Mouse (Mus musculus) hindbrain, embryonic 13.5 days (tissue): ENCODE data around the gene Foxn1. TPM values are rescaled to one million over a fixed set of nuclear protein-coding genes. Genes with fewer than 3 reads are reported as not detected.

Source experiments
- ATAC-seq: fragments of 200-750 bp; cut with Nextera tagmentation; 2 replicates; pipeline ENCODE4 v1.8.0; 2017; ENCODE audit warnings: moderate TSS enrichment; ENCODE audit not compliant: low FRiP score
- H3K27ac ChIP-seq: fragments of 300-500 bp; sonication (generic); 2 replicates; pipeline ENCODE4 v1.5.1; 2015; ENCODE audit warnings: inconsistent platforms, mild to moderate bottlenecking, moderate library complexity
- H3K27me3 ChIP-seq: fragments of 300-500 bp; sonication (generic); 2 replicates; pipeline ENCODE4 v1.6.1; 2015; ENCODE audit warnings: mild to moderate bottlenecking, inconsistent platforms
- H3K36me3 ChIP-seq: fragments of 300-500 bp; sonication (generic); 2 replicates; pipeline ENCODE4 v1.6.1; 2015; ENCODE audit warnings: mild to moderate bottlenecking, inconsistent platforms
- H3K4me1 ChIP-seq: fragments of 300-500 bp; sonication (generic); replicated peaks from 2 replicates; pipeline ENCODE4 v1.6.1; 2015; ENCODE audit warnings: inconsistent platforms
- H3K4me2 ChIP-seq: fragments of 300-500 bp; sonication (generic); 2 replicates; pipeline ENCODE4 v1.6.1; 2015; ENCODE audit warnings: inconsistent platforms, mild to moderate bottlenecking, moderate library complexity
- H3K4me3 ChIP-seq: fragments of 300-500 bp; sonication (generic); 2 replicates; pipeline ENCODE4 v1.5.1; 2015; ENCODE audit warnings: mild to moderate bottlenecking, inconsistent platforms
- H3K9ac ChIP-seq: fragments of 300-500 bp; sonication (generic); 2 replicates; pipeline ENCODE4 v1.6.1; 2015; ENCODE audit warnings: mild to moderate bottlenecking, inconsistent platforms
- H3K9me3 ChIP-seq: fragments of 300-500 bp; sonication (generic); 2 replicates; pipeline ENCODE4 v1.6.1; 2016; ENCODE audit warnings: inconsistent platforms
- WGBS: fragments of 180-500 bp; shearing (Covaris S2); methylation state at CpG from one replicate; pipeline ENCODE4 v1.1.7; 2015; 5-methylcytosine and 5-hydroxymethylcytosine counted together
- polyA plus RNA-seq: library from polyadenylated mRNA; unstranded; fragments of >200 nt; fragmentation: Nextera tagmentation; extraction: Ambion mirVana; gene quantifications from 2 replicates; pipeline ENCODE4 v1.2.1, GENCODE M21; 2015

The Foxn1 gene
- polyA plus RNA-seq, 1 experiment from 2014 or later: not detected

DNA sequence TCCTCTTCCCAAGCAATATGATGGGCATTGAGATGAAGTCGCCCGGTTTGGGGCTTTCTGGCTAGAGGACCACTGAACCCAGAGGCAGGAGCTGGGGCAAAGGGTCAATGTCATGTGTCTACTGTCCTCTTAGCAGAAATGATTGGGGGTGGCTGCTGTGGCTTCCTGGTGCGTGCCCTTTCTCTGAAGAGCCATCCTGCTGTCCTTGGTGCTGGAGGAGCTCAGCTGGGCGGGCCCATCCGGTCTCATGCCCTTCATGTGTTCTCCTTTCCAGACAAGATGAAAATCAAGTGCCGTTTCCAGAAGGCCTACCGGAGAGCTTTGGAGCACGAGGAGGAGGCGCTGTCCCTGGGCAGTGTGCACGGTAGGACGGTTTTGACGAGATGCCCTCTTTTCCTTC, 53.7 kb downstream of the Foxn1 start:
- Histone ChIP-seq H3K27me3 (no peaks in the 10 kb centered on the region), H3K27ac (no peak overlapping the region), H3K4me3 (no peak overlapping the region), H3K9me3 (no peaks in the 10 kb centered on the region), H3K4me2 (no peak overlapping the region), H3K9ac (no peak overlapping the region), H3K36me3 (peaks cover 56% of the 10 kb centered on the region), H3K4me1 (peaks cover 14% of the 10 kb centered on the region)
- ATAC-seq: no peak
- WGBS: 96% methylated on average over 12 of the region's 12 CpGs

DNA sequence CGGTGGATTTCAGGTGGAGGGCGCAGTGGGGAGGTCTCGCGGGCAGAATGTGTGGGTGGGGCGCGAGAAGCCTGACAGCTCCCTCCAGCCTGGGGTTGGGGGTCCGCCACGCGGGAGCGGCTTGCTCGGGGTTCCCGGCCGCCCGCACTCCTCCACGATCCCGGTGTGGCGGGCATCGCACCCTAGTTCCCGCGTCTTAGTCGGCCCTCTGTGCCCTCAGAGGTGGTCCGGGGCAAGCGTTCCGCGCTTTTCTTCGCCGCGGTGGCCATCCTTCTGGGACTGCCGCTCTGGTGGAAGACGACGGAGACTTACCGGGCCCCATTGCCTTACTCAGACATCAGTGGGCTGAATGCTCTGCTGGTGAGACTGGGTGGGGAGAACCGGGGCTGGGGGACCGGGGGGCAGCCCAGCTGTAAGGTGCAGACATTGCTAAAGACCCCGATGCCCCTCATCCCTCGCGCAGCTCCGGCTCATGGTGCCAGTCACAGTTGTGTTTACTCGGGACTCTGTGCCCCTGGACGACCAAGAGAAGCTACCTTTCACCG, 57.8 kb downstream of the Foxn1 start:
- Histone ChIP-seq H3K36me3 (peaks cover 18% of the 10 kb centered on the region), H3K4me2 (peak overlapping the region; percentile 92), H3K4me3 (peak overlapping the region; percentile 86), H3K9me3 (no peaks in the 10 kb centered on the region), H3K27me3 (no peaks in the 10 kb centered on the region), H3K27ac (peak overlapping the region; percentile 64), H3K4me1 (peaks cover 19% of the 10 kb centered on the region), H3K9ac (peak overlapping the region; percentile 91)
- WGBS: under 1% methylated on average over 41 of the region's 41 CpGs
- ATAC-seq: peak; percentile 71

DNA sequence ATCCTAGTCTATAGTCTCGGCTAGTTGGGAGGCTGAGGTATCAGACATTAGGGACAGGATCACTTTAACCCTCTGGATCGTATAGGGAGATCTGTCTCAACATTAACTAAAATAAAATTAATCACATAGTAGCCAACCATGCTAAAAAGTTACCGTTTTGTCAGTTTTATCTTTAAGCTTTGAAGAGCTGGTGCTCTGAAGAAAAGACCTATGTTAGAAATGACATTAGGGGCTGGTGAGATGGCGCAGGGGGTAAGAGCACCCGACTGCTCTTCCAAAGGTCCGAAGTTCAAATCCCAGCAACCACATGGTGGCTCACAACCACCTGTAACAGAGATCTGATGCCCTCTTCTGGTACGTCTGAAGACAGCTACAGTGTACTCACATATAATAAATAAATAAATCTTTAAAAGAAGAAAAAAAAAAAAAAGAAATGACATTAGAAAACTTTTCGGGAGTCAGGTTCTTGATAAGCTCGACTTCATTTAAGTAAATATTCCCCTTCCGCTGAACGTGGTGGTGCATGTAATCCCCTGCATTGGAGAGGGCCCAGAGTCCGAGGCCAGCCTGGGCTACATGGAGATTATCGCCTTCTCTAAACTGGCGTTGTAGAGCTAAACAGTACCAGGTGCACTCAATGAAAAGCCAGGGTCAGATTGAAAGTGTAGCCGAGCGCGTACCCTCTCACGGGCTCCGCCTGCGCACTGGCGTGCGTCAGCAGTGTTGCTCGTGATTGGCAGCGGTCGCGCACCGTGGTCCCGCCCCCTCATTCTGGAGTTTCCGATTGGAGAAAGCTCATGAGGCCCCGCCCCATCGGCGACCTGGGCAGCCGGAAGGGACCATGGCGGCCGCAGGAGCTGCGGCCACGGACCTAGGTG, 58.5 kb downstream of the Foxn1 start, which contains the start of gene Pigs:
TSS of gene Pigs (plus strand) at position 782 of the 878 bp plus-strand sequence.
- no peaks in the 10 kb centered on the region for H3K27me3 ChIP-seq
- peak within 1 kb of the TSS; percentile 86 for H3K4me3 ChIP-seq
- 12% methylated on average over 37 of the region's 37 CpGs for WGBS
- peak within 1 kb of the TSS; percentile 91 for H3K9ac ChIP-seq
- peak within 1 kb of the TSS; percentile 64 for H3K27ac ChIP-seq
- peak within 1 kb of the TSS; percentile 92 for H3K4me2 ChIP-seq
- H3K4me1 ChIP-seq: peaks cover 26% of the 10 kb centered on the region
- ATAC-seq: peak; percentile 95
- H3K9me3 ChIP-seq: no peaks in the 10 kb centered on the region
- H3K36me3 ChIP-seq: peaks cover 11% of the 10 kb centered on the region

DNA sequence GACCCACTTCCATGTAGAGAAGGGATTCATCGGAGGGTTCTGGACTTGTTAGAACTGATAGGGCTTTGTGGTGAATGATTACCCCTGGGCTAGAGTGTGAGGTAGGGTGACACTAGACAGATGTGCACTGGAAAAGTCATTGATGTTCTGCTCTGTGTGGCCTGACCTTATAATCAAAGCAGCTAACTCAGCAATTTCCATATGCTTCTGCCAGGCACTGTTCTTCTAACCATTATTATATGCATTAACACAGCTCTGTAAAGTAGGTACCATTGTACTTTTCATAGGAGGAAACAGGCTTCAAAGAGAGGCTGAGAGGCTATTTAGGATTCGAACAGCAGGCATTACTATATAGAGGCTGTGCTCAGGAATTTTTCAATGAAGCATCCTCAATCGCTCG, 59.1 kb downstream of the Foxn1 start:
- peaks cover 32% of the 10 kb centered on the region for H3K4me1 ChIP-seq
- H3K4me2 ChIP-seq: no peak overlapping the region
- H3K9ac ChIP-seq: no peak overlapping the region
- H3K36me3 ChIP-seq: peaks cover 4% of the 10 kb centered on the region
- no peak overlapping the region for H3K27ac ChIP-seq
- H3K27me3 ChIP-seq: no peaks in the 10 kb centered on the region
- H3K4me3 ChIP-seq: no peak overlapping the region
- H3K9me3 ChIP-seq: no peaks in the 10 kb centered on the region
- no peak for ATAC-seq
- 93% methylated on average over 4 of the region's 4 CpGs for WGBS

DNA sequence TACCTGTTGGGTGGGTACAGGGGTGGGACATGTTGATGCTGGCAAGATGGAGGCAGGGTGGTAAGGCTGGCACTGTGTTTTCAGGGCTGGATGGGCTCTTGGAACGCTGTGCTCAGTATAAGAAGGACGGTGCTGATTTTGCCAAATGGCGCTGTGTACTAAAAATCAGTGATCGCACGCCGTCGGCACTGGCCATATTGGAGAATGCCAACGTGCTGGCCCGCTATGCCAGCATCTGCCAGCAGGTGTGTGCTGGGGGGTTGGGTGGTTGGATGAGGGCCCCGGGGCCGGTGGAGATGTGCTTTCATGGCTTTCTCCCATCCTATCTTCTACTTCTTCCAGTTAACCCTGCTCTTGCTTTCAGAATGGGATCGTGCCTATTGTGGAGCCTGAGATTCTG, 61.4 kb downstream of the Foxn1 start:
- peaks cover 34% of the 10 kb centered on the region for H3K4me1 ChIP-seq
- H3K4me3 ChIP-seq: peak overlapping the region; percentile 20
- H3K9me3 ChIP-seq: no peaks in the 10 kb centered on the region
- H3K27me3 ChIP-seq: no peaks in the 10 kb centered on the region
- H3K4me2 ChIP-seq: peak overlapping the region; percentile 31
- 91% methylated on average over 12 of the region's 12 CpGs for WGBS
- peak overlapping the region; percentile 73; the same call in 1 of the 2 replicates for H3K27ac ChIP-seq
- no peak for ATAC-seq
- 0 out of 2 replicates have a peak, but pooled peaks cover 3% of the 10 kb centered on the region for H3K36me3 ChIP-seq
- no peak overlapping the region for H3K9ac ChIP-seq

DNA sequence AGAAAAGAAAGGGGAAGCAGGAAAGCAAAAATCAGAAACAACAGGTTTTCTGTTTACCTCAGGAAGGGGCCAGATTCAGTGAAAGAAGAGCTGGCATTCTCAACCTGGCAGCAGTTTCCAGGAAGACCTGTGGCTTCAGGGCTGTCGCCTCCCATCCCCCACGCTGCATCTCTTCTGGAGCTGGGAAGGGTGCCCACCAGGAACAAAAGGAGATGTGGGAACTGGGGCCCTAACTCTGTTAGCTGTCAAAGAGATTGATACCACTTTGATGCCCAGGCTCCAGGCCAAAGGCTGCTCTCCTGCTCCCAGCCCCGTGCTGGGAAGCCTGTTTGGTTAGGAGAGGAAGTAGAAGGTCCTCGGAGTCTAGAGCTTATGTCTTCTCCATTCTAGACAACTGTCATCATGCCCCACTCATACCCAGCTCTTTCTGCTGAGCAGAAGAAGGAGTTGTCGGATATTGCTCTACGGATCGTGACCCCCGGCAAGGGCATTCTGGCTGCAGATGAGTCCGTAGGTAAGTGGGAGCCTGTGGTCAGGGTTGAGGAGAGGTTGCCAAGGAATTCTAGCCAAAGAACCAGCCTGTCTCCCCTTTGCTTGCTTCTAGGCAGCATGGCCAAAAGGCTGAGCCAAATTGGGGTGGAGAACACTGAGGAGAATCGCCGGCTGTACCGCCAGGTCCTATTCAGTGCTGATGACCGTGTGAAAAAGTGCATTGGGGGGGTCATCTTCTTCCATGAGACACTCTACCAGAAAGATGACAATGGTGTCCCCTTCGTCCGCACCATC, 62.2 kb downstream of the Foxn1 start:
- peak overlapping the region; percentile 20 for H3K4me3 ChIP-seq
- peak overlapping the region; percentile 73 for H3K27ac ChIP-seq
- no peaks in the 10 kb centered on the region for H3K27me3 ChIP-seq
- H3K4me2 ChIP-seq: peak overlapping the region; percentile 41
- H3K4me1 ChIP-seq: peaks cover 28% of the 10 kb centered on the region
- H3K36me3 ChIP-seq: 0 out of 2 replicates have a peak, but pooled peaks cover 3% of the 10 kb centered on the region
- H3K9me3 ChIP-seq: no peaks in the 10 kb centered on the region
- no peak for ATAC-seq
- 74% methylated on average over 15 of the region's 15 CpGs for WGBS
- H3K9ac ChIP-seq: no peak overlapping the region

DNA sequence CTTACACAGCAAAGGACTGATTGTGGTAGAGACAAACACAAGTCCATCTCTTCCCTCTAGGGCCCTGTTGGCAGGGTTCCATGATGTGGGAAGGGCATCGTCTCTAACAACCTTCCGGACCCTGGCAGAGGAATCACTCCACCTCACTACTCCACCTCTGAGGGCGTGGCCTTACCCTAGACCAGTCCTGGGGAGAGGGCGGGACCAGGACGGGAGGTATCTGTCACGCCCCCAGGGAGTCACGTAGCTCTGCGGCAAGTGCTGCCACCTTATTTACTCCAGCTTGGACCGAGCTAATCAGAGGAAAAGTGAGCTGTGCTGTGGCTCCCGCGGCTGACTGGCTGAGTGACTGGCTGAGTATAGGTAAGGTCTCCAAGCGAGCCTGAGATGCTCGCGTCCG, 63.5 kb downstream of the Foxn1 start, which contains the start of gene Aldoc:
TSS of gene Aldoc (plus strand) at position 109 of the 400 bp plus-strand sequence.
- Histone ChIP-seq H3K9ac (peak within 1 kb of the TSS; percentile 40; the same call in 1 of the 2 replicates), H3K27me3 (no peaks in the 10 kb centered on the region), H3K4me1 (peaks cover 22% of the 10 kb centered on the region), H3K4me2 (peak within 1 kb of the TSS; percentile 41), H3K36me3 (0 out of 2 replicates have a peak, but pooled peaks cover 6% of the 10 kb centered on the region), H3K9me3 (no peaks in the 10 kb centered on the region), H3K27ac (peak within 1 kb of the TSS; percentile 69), H3K4me3 (peak within 1 kb of the TSS; percentile 17)
- 8% methylated on average over 15 of the region's 15 CpGs for WGBS
- ATAC-seq: peak; percentile 85

DNA sequence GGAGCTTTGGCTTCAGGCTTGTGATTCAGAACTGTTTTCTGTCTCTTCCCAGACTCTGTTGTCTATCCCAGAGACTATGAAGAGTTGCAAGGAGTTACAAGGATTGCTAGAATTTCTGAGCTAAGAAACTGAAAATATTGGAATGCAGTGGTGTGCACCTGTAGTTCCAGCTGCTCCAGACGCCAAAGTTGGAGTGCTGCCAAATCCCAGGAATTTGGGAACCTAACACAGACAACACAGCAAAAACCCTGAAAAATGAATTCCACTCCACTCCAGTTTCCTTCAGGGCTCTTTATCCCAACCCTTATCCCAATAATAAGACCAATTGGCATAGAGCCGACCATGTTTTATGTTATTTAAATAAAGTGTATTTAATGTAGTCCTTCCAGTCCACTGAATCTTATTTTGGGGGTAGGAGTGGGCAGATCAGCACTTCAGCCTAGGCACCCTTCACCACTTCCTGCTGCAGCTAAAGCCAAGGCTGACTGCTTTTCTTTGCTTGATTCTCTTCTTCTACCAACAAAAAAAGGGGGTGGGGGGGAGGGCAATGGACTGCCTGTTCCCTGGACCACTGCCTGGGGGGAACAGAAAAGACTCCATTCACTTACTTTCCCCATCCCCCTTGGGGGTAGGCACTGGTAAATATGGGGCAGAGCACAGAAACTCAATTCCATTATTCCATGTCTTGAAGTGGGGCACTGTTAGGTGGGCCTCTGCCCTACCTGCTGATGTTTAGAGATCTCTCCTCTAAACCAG, 64.1 kb downstream of the Foxn1 start:
- H3K4me1 ChIP-seq: peaks cover 22% of the 10 kb centered on the region
- H3K9me3 ChIP-seq: no peaks in the 10 kb centered on the region
- peak overlapping the region; percentile 17; the same call in 1 of the 2 replicates for H3K4me3 ChIP-seq
- no peak overlapping the region for H3K9ac ChIP-seq
- no peaks in the 10 kb centered on the region for H3K27me3 ChIP-seq
- ATAC-seq: peak; percentile 62
- peak overlapping the region; percentile 41 for H3K4me2 ChIP-seq
- H3K27ac ChIP-seq: peak overlapping the region; percentile 69
- H3K36me3 ChIP-seq: peaks cover 10% of the 10 kb centered on the region; the same call in 1 of the 2 replicates
- WGBS: 58% methylated on average over 2 of the region's 2 CpGs

DNA sequence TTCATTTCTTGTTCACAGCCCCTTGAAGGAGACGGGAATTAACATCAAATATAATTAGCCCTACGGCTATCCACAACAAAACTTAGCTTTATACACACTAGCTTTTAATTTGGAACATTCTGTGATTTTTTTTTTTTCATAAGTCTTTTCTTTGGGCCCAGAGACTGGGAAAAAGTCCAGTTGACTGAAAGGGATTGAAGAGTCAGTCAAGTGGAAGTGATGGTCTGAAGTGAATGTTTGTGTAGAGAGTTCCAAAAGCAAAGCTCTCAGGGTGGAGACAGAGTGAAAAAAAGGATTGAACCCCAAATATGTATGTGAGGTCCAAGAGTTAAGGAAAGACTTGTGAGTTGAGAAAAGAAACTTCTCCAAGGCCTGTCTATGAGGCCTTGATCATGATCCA, 67.9 kb downstream of the Foxn1 start:
- 89% methylated on average over 2 of the region's 2 CpGs for WGBS
- Histone ChIP-seq H3K36me3 (peaks cover 14% of the 10 kb centered on the region; the same call in 1 of the 2 replicates), H3K4me1 (peaks cover 15% of the 10 kb centered on the region)

DNA sequence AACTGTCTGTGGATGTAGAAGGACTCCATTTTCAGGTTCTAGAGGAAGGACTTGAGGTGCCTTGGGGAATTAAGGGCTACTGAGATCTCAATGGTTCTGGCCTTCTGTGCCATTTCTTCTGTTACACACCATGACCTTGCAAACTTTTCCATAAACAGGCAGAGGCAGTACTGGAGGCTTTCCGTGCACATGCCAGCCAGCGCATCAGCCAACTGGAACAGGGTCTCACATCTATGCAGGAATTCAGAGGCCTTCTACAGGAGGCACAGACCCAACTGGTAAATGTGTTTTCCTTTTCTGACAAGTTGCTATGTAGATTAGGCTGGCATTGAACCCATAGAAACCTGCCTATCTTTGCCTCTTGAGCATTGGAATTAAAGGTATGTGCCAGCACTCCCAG, 72.7 kb downstream of the Foxn1 start:
- no peaks in the 10 kb centered on the region for H3K9me3 ChIP-seq
- no peaks in the 10 kb centered on the region for H3K4me1 ChIP-seq
- no peak overlapping the region for H3K4me2 ChIP-seq
- H3K9ac ChIP-seq: no peak overlapping the region
- WGBS: 100% methylated on average over 2 of the region's 2 CpGs
- no peak overlapping the region for H3K4me3 ChIP-seq
- H3K27me3 ChIP-seq: no peaks in the 10 kb centered on the region
- H3K27ac ChIP-seq: no peak overlapping the region
- peaks cover 10% of the 10 kb centered on the region; the same call in 1 of the 2 replicates for H3K36me3 ChIP-seq
- no peak for ATAC-seq

More for the DNA sequence above, 67.9 kb downstream of the Foxn1 start:
- Histone ChIP-seq H3K4me2 (no peak overlapping the region), H3K9ac (no peak overlapping the region), H3K4me3 (no peak overlapping the region), H3K9me3 (no peaks in the 10 kb centered on the region), H3K27me3 (no peaks in the 10 kb centered on the region), H3K27ac (no peak overlapping the region)
- ATAC-seq: no peak

DNA sequence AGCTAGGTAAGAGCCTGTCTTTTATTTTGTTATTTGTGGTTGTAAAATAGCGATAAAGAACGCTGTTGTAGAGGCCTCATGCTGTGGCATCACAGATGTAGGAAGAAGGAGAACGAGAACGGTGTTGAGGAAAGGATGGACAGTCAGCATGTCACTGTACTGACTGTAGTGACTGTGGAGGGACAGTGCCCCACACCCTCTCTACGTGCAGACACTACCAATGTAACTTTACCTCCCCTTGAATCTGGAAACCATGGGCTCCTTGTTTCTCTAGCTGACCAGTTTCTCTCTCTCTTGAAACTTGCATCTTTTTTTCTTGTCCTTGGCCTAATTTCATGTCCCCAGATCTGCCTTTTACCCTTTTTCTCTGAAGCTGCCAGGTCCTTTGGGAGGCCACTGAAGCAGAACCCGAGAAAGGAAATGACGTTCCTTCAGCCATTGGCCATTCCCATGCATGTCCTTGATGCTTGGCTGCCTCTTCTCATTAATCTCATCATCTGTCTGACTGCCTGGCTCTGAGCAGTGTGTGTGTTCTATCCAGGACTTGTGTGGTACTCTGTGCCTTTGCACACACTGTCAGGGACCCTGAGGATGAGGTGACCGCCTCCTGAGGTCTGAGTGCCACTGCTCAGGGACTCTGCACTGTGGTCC, 75.4 kb downstream of the Foxn1 start:
- Histone ChIP-seq H3K4me2 (no peak overlapping the region), H3K9me3 (no peaks in the 10 kb centered on the region), H3K4me1 (no peaks in the 10 kb centered on the region), H3K27ac (no peak overlapping the region), H3K4me3 (no peak overlapping the region), H3K9ac (no peak overlapping the region), H3K27me3 (no peaks in the 10 kb centered on the region), H3K36me3 (peaks cover 7% of the 10 kb centered on the region; the same call in 1 of the 2 replicates)
- no peak for ATAC-seq
- WGBS: 82% methylated on average over 8 of the region's 8 CpGs
